Mouse (Mus musculus) layer of hippocampus, adult 9-10 months (tissue): ENCODE results near the gene Ramp3.
A peak's percentile ranks its signal among the peaks of the same experiment; 100 is the strongest.
"Not testable (repeated sequence)": the region's sequence is repeated elsewhere in the genome, so short reads cannot be mapped to it uniquely, and the experiment has no call there.

ENCODE experiments used
- DNase-seq: peaks from one replicate; pipeline ENCODE4 v3.0.0; 2022; ENCODE audit warnings: low spot score

The Ramp3 gene

DNA sequence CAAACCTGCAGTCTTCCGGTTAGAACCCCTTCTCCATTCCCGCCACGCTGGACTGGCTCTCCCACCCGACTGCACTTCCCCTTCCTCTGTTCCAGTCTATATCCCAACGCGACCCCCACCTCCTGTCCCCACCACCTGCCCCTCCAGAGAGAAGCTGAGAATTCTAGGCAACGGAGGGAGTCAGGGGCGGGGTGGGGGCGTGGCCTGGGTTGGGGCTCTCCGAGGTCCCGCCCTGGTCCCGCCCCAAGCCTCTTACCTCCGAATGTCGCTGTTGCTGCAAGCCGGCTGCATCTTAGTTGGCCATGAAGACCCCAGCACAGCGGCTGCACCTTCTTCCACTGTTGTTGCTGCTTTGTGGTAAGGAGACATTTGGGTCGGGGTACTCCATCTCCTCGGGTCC is at the start of gene Ramp3:
Gene Ramp3 (plus strand): TSS at position 251 of the 400 bp plus-strand sequence.
- no peak for DNase-seq

GRCm38 (mm10) chr11:6615250-6616205 is 42.8 kb upstream of the Ramp3 start:
- DNase-seq = no peak

GRCm38 (mm10) chr11:6623704-6624103 is 34.6 kb upstream of the Ramp3 start:
- no peak for DNase-seq

DNA sequence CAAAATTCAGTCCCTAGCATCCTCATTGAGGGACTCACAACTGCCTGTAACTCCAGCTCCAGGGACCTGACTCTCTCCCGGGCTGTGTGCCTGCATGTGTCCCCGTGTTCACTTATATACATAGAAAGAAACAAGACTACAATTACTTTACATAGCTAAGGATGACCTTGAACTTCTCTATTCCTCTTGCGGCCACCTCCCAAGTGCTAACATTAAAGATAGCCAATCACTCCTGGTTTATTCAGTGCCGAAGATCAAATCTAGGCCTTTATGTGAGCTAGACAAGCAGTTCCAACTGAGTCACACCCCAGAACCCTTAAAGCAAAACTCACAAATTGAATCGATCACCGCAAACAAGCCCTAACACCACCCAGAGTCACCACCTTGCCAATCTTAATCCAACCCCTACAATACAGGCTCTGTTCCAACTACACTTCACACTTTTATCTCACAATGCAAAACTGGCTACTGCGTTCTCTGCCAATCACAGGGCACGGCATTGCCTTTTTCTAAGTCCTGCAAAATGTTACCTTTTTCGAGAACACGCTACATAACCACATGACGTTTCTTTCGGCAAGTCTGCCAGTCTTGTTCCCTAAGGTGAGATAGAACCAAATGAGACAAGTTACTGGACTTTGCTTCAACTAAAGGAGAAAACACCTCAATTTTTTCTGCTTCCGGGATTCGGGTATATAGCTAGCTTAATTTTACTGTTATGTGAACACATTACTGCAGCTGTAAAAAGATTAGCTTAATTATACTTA is 33.5 kb upstream of the Ramp3 start:
- DNase-seq = no peak

- DNase-seq = peak; percentile 80
Measured at GRCm38 (mm10) chr11:6625478-6626387, 32.6 kb upstream of the Ramp3 start, which contains the start of gene Tbrg4. Tbrg4 (minus strand) TSS chr11:6626067.

DNA sequence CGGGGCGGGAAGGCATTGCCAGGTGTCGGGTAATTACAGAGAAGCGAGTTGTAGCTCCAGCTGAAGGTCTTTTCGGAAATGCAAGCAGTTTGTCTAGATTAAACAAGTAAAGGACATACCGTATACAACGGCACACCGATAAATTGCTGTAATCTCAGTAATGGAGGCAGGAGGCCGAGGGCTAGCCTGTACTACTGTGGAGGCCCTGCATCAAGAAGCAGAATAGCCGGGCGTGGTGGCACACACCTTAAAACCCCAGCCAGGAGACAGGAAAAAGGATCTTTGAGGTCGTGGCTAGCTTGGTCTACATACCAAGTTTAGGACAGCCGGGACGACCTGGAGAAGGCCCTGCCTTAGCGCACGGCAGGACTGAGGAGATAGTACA is 31.9 kb upstream of the Ramp3 start:
- DNase-seq = no peak

DNA sequence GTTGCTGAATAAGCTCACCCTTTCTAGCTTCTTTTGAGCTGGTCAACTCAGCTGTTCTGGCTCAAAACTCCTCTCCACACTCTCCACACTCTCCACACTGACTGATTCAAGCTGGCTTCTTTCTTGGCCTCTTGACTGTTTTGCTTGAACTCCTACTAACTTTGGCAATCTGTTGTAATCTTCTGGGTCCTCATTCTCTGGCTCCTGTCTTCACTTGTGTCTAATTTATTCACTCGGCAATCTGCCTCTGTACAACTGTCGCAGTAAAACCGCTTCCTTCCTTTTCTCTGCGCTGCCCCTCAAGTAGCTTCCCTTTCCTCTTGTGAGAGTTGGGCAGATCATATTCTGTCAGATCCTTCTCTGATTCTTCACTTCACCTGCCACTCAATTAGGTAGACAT is 30.6 kb upstream of the Ramp3 start:
- no peak for DNase-seq

- no peak for DNase-seq
Measured at GRCm38 (mm10) chr11:6628568-6628967, 29.8 kb upstream of the Ramp3 start.

DNA sequence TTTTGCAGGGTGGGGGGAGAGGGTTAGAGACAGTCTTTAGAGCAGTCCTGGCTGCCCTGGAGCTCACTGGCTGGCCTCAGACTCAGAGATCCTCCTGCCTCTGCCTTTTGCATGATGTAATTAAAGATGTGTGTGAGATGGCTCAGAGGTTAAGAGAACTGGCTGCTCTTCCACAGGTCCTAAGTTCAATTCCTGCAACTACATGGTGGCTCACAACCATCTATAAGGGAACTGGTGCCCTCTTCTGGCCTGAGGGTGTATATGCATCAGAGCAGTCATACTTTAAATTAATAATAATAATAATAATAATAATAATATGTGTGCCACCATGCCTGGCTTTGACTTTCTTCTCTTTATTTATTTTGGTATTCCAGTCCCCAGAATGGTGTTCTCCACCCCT is 28.7 kb upstream of the Ramp3 start:
- DNase-seq = no peak

GRCm38 (mm10) chr11:6636150-6636549 is 22.2 kb upstream of the Ramp3 start:
- no peak for DNase-seq

- DNase-seq = no peak
Measured at GRCm38 (mm10) chr11:6638537-6638936, 19.8 kb upstream of the Ramp3 start, which contains the start of gene Wap. Wap (minus strand) TSS chr11:6638637.

DNA sequence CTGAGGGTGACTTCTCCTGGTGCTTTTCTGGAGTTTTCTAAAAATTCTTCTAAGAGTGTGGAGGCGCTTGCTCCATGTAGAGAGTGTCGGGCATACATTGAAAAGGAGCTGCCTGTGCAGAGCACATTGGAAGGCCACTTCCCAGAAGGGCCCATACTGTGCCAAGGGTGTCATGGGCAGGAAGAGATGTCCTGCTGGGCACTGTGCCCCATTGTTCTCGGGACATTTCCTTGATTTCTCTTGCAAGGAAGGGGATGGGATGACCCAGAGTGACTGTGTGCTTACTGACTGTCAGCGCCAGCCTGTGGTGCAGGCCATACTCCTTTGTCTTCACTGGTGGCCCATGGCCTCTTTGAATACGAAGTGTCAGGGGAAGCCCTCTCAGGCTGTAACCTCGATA is 19.2 kb upstream of the Ramp3 start:
- DNase-seq = no peak

DNA sequence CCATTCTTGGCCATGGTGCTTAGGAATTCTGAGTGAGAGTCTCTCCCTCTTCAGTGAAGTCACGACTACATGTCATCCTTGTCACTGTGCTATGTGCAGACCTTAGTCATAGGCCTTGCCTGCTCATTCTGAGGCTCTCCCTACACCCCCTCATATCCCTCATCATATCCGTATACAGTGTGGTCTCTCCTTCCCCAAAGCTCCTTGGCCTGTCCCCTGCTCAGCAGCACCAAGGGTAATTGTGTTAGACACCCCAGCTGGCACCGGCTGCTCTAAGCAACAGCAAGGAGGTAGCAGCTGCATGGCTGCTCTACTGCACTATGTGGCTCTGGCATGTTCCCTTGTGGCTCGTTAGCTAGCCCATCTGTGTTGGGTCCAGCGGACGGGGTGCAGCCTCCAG is 13.8 kb upstream of the Ramp3 start:
- no peak for DNase-seq

- DNase-seq = no peak
Measured at GRCm38 (mm10) chr11:6647831-6648724, 10.2 kb upstream of the Ramp3 start.

- no peak for DNase-seq
Measured at GRCm38 (mm10) chr11:6650519-6650918, 7.8 kb upstream of the Ramp3 start.

GRCm38 (mm10) chr11:6652978-6653377 is 5.3 kb upstream of the Ramp3 start:
- not testable (repeated sequence) for DNase-seq

DNA sequence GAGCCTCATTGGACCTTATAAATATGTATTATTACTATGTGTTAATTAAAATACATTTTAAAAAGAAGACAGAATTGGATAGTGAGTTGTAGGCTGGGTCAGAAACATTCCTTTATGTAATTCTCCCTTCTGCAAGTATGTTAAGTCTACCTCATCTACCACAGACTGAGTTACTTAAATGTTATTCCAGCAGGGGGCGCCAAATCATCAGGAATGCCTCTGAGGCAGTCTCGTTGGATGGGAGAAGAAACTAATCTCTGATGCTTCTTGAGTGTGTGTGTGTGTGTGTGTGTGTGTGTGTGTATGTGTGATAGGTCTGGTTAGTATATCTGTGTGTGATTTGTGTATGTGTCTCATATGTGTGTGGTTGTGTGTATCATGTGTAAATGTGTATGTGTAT is 3.4 kb upstream of the Ramp3 start:
- peak; percentile 82 for DNase-seq

DNA sequence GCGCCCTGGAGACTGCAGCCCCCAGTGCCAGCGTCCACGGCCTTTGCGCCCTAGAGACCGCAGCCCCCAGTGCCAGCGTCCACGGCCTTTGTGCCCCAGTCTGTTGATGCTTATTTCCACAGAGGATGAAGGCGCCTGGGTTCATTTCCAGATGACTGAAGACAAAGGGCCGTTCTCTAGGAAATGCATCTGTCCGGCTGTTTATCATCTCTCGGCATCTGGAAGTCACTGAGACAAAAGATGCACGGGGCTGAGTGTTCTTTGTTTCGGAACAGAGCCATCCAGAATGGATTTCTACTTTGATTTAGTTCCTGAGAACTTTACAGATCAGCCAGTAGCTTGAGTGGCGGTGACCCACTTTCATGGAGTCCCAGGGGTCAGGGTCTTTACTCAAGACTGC is 2.9 kb downstream of the Ramp3 start:
- no peak for DNase-seq

DNA sequence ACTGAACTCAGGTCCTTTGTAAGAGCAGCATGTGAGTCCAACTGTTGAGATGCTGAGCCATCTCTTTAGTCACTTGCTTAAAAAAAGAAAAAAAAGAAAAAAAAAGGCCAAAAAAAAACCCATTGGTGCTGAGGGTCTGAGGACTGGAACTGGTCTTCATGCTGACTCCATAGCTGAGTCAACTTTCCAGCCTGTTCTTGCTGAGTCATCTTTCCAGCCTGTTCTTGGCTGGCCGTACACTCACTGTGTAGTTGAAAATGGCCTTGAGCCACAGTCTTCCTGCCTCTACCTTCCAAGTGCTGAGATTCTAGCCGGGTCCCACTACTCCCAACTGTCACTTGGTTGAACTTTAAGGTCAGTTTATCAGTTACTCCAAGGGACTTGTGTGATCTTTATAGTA is 8.3 kb downstream of the Ramp3 start:
- DNase-seq = no peak

DNA sequence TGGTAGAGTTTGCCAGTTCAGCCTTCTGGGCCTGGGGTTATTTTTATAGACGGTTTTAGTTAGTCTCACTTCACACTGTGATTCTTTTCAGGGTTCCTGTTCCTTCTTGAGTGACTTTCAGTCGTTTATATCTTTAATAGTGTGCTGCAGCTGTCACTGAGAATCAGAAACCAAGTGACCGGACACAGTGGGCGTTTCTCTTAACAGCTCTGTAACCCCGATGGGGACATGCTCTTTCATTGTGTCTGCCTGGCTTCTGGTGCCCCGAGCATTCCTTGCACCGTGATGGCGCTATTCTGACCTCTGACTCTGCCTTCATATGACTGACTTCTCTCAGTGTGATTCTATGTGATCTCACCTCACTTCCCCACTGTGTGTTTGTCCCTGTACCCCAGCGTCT is 10.7 kb downstream of the Ramp3 start:
- DNase-seq = no peak

DNA sequence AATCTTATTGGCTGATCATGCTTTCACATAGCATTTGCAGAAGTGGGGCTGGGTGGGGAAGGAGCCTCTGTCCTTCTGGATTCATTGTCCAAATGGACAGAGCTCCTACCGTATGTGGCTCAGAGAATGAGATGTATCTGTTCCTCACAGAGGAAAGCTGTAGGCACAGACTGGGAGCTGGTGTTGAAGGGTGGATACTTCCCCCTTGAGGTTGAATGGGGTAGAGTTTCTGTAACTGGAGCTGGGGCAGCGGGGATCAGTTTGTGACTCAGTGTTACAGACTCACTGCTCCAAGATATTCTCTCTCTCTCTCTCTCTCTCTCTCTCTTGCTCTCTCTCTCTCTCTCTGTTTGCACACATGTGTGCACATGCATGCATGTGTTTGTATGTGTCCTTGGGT is 11.7 kb downstream of the Ramp3 start:
- DNase-seq = no peak
